Mouse (Mus musculus): ENCODE data around the gene Tmem92. TPM values are rescaled to one million over a fixed set of nuclear protein-coding genes. Genes with fewer than 3 reads are reported as not detected.

The Tmem92 gene
- total RNA-seq, 2 experiments from 2014 or later, result not detected

DNA sequence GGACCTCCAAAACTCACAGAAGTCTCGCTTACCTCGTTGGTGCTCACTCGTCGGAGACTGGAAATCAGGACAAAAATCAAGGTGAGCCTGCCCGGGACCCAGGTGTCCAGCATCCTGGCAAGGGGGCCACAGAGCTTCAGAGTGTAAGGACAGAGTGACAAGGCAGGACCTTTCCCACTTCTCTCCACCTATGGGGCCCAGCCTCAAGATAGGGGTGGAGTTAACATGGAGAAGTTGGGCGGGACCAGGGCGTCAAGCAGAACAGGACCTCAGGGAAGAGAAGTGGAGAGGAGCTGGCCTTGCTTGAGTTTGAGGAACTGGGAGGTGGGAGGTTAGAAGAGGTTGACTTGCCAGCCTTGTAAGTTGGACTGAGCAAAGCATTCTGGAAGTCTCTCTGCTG lies 21.7 kb downstream of the Tmem92 start:
- DNase-seq, result no peak
- TF ChIP-seq CTCF (IDR thresholded peaks at IDR 0.05), result no peak
- intact Hi-C loops (cut with DNase I), result no loop called here
- no peak overlapping the region for H3K27ac ChIP-seq
- H3K4me3 ChIP-seq, result no peak overlapping the region

DNA sequence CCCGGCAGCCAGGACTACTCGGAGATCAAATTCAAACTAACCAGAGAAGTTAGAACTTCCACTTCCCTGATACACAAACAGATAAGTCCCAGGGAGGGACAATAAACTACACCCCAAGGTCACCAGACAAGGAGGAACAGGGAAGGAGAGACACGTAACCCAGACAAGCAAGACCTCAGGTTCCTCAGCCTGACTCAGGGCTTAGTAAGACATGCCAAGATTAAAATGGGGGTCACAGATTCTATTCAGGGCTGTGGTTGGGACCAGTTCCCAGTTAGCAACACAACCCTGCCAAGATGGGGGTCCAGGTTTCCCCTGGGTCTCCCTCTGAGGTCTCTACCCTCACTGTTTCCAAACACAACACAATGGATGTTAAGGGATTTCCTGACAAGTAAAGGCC lies 22.1 kb downstream of the Tmem92 start:
- intact Hi-C loops (cut with DNase I), result no loop called here
- H3K4me3 ChIP-seq, result no peak overlapping the region
- TF ChIP-seq CTCF (IDR thresholded peaks at IDR 0.05), result no peak
- H3K27ac ChIP-seq, result no peak overlapping the region
- no peak for DNase-seq

DNA sequence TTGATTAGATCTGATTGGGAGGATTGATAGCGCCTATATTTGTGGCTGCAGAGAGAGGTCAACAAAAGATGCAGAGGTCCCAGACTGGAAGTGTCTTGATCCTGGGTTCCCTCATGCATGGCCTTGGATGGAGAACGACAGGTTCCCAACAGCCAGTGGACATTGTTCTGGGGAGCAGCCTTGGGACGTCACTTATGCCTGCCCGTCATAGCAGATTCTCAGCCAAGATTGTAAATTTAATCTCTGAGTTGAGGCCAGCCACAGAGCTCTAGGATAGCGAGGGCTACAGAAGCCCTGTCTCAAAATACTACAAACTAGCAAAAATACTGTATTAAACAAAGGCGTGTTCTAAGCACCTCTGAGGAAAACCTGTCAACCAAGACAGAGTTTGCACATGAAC lies 22.6 kb downstream of the Tmem92 start:
- no peak overlapping the region for H3K27ac ChIP-seq
- no peak overlapping the region for H3K4me3 ChIP-seq
- no peak for DNase-seq
- intact Hi-C loops (cut with DNase I), result no loop called here
- TF ChIP-seq CTCF (IDR thresholded peaks at IDR 0.05), result no peak

DNA sequence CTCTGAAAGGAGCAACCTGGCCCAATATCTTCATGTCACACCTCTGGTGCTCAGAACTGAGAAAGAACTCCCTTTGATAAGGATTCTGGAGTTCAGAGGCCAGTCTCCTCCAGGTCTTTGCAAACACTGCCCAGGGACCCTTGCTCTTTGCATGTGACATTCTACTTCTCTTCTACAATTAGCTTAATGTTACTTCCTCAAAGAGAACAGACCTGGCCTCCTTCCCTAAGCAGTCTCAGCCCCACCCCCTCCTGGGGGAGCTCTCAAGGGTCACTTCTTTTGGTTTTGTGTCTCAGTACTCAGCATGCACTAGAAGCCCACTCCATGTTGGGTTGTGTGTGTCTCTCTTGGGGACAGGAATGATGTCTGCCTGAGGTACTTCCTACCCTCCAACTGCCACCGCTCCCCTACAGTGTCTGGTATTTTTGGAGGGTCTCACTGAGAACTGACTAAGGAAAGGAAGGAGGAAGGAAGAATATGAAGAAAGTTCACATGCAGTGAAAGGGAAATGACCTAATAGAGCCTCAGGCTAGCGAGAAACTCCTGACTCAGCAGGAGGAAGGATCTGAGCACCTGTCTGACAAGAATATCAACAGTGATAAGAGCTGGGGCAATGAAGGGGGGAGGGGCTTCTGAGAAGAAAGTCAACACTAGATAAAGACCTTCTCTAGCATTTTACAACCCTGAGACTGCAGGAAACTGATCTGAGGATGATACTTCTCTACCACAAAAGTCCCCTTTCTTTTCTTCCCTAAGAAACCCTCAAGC lies 29.4 kb downstream of the Tmem92 start:
- TF ChIP-seq CTCF (IDR thresholded peaks at IDR 0.05), result no peak
- intact Hi-C loops (cut with DNase I), result no loop called here

DNA sequence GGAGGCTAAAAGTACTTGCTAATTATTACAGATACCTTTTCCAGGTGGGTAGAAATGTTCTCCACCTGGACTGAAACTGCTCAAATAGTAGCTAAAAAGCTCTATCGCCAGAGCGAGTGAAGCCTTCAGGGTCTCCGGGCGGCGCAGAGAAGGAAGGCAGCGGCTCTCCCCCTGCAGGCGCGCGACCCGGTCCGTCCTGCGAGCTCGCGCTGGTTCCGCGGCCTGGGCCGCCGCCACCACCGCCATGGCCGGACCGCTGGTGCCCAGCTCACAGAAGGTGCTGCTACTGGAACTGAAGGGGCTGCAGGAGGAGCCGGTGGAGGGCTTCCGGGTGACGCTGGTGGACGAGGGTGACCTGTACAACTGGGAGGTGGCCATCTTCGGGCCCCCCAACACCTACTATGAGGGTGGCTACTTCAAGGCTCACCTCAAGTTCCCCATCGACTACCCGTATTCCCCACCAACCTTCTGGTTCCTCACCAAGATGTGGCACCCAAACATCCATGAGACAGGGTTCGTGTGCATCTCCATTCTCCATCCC lies 40.7 kb downstream of the Tmem92 start, which contains the start of gene Cdc34b:
Cdc34b (plus strand) TSS at position 51 of the 541 bp plus-strand sequence.
- TF ChIP-seq CTCF (IDR thresholded peaks at IDR 0.05), result no peak

More for the DNA sequence above, 29.4 kb downstream of the Tmem92 start:
- no peak for DNase-seq
- Histone ChIP-seq H3K4me3 (no peak overlapping the region), H3K27ac (no peak overlapping the region)

DNA sequence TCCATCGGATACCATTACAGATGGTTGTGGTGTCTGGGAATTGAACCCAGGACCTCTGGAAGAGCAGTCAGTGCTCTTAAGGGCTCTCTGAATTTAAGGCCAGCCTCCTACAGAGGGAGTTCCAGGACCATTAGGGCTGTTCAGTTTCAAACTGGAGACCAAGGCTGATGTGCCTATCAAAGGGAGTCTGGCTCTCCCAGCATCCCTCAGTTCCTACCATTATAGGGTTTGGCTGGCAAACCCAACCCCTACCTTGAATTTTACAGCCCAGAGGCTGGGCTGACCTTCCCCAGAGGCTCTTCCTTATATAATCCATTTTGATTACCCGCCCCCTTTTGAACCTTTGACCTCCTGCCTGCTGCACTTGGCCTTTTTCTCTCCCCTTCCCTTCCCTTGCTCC lies 46.8 kb downstream of the Tmem92 start:
- DNase-seq, result no peak
- no peak for TF ChIP-seq CTCF (IDR thresholded peaks at IDR 0.05)
- H3K27ac ChIP-seq, result no peak overlapping the region
- no peak overlapping the region for H3K4me3 ChIP-seq
- intact Hi-C loops (cut with DNase I), result loop anchor here (10.0 kb wide), 1 partner anchor 49 kb away; the partner anchor contains the start of gene Tmem92

More for the DNA sequence above, 40.7 kb downstream of the Tmem92 start, which contains the start of gene Cdc34b:
- intact Hi-C loops (cut with DNase I), result no loop called here
- no peak within 1 kb of the TSS for H3K4me3 ChIP-seq
- H3K27ac ChIP-seq, result no peak within 1 kb of the TSS
- no peak for DNase-seq

DNA sequence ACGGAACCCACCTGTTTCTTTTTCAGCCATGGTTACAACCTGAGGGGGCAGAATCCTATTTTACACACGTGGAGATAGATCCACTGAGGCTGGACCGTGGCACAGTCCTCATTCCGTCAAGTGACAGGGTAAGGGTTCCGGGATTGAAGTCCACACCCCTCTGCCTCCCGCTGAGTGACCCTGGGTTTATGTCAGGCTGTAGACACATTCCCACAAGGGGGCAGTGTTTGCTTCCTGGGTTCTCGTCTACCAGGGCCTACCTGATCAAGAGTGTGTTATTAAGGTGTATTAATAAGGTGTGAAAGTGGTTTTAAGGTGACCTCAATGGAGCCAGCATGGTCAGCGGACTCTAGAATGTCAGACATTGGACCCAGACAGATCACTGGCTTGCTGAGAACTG lies 49.7 kb downstream of the Tmem92 start:
- DNase-seq, result no peak
- intact Hi-C loops (cut with DNase I), result loop anchor here (10.0 kb wide), 1 partner anchor 52 kb away; the partner anchor contains the start of gene Tmem92
- TF ChIP-seq CTCF (IDR thresholded peaks at IDR 0.05), result peak; percentile 41
- H3K4me3 ChIP-seq, result no peak overlapping the region
- no peak overlapping the region for H3K27ac ChIP-seq

DNA sequence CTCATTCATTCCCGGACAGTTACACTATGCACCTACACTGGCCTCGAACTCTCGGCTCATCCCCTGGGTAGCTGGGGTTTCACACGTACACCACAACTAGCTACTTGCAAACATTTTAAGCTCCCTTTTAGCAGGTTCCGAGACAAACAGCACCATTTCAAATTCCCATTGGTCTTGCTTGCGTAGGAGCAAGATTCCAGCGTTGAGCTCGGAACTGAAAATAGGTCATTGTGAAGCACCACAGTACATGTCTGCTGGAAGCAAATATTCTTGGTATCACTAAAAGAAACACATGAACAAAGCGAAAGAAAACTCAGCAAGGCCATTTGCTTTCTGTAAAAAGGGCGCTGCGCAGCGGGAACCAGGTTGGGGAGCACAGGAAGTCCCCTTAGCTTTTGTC lies 51.3 kb downstream of the Tmem92 start:
- DNase-seq, result no peak
- no peak overlapping the region for H3K4me3 ChIP-seq
- TF ChIP-seq CTCF (IDR thresholded peaks at IDR 0.05), result no peak
- intact Hi-C loops (cut with DNase I), result loop anchor here (10.0 kb wide), 1 partner anchor 54 kb away; the partner anchor contains the start of gene Tmem92
- H3K27ac ChIP-seq, result no peak overlapping the region

DNA sequence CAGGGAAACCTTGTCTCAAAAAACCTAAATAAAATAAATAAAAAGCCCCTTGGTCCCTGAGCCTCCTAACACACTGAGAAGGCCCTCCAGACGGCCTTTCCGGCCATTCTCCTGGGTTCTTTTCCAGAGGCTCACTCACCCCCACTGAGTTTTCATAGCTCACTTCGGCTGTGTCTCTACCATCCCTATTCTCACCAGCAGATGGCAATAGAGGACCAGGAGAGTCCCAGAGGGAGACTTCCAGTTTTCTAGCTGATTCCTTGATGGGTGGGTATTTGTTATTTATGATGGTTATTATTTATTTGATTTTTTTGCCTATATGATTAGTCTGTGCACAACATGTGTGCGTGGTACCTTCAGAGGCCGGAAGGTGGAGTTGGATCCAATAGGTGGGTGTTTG lies 52.2 kb downstream of the Tmem92 start:
- intact Hi-C loops (cut with DNase I), result loop anchor here (10.0 kb wide), 1 partner anchor 55 kb away; the partner anchor contains the start of gene Tmem92
- peak; percentile 48 for DNase-seq
- Histone ChIP-seq H3K4me3 (no peak overlapping the region), H3K27ac (no peak overlapping the region)
- peak; percentile 90 for TF ChIP-seq CTCF (IDR thresholded peaks at IDR 0.05)

DNA sequence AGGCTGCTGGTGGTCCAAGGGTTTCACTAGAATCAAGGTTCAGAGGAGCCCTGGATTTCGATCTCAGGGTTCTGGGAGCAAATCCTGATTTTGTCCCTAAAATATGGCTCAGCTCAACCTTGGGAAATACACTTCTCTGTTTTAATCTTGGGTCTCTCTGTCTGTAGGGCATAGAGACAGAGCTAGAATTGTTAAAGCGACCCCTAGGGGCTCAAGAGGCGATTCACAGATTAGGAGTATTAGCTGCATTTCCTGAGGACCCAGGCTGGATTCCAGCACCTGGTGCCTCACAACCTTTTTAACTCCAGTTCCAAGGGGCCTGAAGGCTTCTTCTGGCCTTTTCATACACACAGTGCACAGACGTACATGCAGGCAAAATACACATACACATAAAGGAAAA lies 52.9 kb downstream of the Tmem92 start:
- no peak for DNase-seq
- intact Hi-C loops (cut with DNase I), result no loop called here
- no peak for TF ChIP-seq CTCF (IDR thresholded peaks at IDR 0.05)
- no peak overlapping the region for H3K27ac ChIP-seq
- H3K4me3 ChIP-seq, result no peak overlapping the region

DNA sequence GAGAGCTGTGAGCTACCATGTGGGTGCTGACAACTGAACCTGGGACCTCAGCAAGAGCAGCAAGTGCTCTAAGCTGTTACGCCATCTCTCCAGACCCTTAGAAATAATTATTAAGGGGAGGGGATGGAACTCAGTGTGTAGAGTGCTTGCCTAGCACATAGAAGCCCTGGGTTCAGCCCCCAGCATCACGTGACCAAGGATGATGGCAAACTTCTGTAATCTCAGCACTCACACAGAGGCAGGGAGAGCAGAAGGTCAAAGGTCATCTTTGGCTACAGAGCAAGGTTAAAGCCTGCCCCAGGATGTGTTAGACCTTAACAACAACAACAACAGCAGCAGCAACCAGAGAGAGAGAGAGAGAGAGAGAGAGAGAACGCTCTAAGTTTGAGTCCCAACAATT lies 54.0 kb downstream of the Tmem92 start:
- no peak for DNase-seq
- Histone ChIP-seq H3K4me3 (no peak overlapping the region), H3K27ac (no peak overlapping the region)
- intact Hi-C loops (cut with DNase I), result no loop called here
- no peak for TF ChIP-seq CTCF (IDR thresholded peaks at IDR 0.05)

DNA sequence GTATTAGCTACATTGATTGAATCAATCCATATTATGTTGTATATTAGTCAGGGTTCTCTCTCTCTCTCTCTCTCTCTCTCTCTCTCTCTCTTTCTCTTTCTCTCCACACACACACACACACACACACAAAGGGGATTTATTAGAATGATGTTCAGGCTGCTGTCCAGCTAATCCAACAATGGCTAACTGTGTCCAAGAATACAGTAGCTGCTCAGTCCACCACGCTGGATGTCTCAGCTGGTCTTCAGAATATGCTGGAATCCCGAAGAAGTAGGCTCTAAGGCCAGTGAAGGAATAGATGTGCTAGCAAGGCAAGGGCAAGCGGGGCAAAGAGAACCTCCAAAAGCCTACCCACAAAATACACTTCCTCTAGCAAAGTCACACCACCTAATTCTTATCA lies 55.2 kb downstream of the Tmem92 start:
- DNase-seq, result no peak
- H3K4me3 ChIP-seq, result no peak overlapping the region
- intact Hi-C loops (cut with DNase I), result no loop called here
- no peak for TF ChIP-seq CTCF (IDR thresholded peaks at IDR 0.05)
- H3K27ac ChIP-seq, result no peak overlapping the region

Other genes with a start within 250 kb of the Tmem92 start
- 1 to 10 TPM; 2.9 to 4.1 TPM for gene Rsad1, start 233.4 kb downstream of the Tmem92 start, total RNA-seq (2021)
- gene Chad, start 217.7 kb downstream of the Tmem92 start, total RNA-seq (2021), result 10 to 100 TPM in 1 of 2 experiments, 1 to 10 TPM in 1; 9.5 to 69.2 TPM
- 1 to 10 TPM; 1.6 to 3.6 TPM for gene Acsf2, start 180.8 kb downstream of the Tmem92 start, total RNA-seq (2021)
- gene Lrrc59, start 152.9 kb downstream of the Tmem92 start, total RNA-seq (2021), result 10 to 100 TPM; 35.8 to 37.5 TPM
- gene Mrpl27, start 128.9 kb downstream of the Tmem92 start, total RNA-seq (2021), result 10 to 100 TPM; 50.4 to 59.8 TPM
- not detected for gene Eme1, start 128.7 kb downstream of the Tmem92 start, total RNA-seq (2021)
- 1 to 10 TPM; 3.6 to 3.9 TPM for gene Xylt2, start 105.2 kb downstream of the Tmem92 start, total RNA-seq (2021)
- not detected for gene Gm11541, start 78.2 kb downstream of the Tmem92 start, total RNA-seq (2021)
- gene Cdc34b, start 40.9 kb downstream of the Tmem92 start, total RNA-seq (2021), result 1 to 10 TPM in 1 of 2 experiments, under 1 TPM in 1; 0.82 to 1.3 TPM
- gene Col1a1, start 153.5 kb upstream of the Tmem92 start, total RNA-seq (2021), result 100 to 1,000 TPM; 154 to 483 TPM
- not detected for gene Hils1, start 184.9 kb upstream of the Tmem92 start, total RNA-seq (2021)
- 100 to 1,000 TPM; 252 to 278 TPM for gene Sgca, start 193.6 kb upstream of the Tmem92 start, total RNA-seq (2021)
- gene Ppp1r9b, start 208.3 kb upstream of the Tmem92 start, total RNA-seq (2021), result 10 to 100 TPM; 18.3 to 25.7 TPM
- under 1 TPM; 0.28 to 0.42 TPM for gene Samd14, start 227.2 kb upstream of the Tmem92 start, total RNA-seq (2021)

Measured in gastrocnemius, adult 2 months (tissue).